Mouse (Mus musculus): ENCODE measurements around the gene Tiam1.
A peak's percentile ranks its signal among the peaks of the same experiment; 100 is the strongest.

The Tiam1 gene

DNA sequence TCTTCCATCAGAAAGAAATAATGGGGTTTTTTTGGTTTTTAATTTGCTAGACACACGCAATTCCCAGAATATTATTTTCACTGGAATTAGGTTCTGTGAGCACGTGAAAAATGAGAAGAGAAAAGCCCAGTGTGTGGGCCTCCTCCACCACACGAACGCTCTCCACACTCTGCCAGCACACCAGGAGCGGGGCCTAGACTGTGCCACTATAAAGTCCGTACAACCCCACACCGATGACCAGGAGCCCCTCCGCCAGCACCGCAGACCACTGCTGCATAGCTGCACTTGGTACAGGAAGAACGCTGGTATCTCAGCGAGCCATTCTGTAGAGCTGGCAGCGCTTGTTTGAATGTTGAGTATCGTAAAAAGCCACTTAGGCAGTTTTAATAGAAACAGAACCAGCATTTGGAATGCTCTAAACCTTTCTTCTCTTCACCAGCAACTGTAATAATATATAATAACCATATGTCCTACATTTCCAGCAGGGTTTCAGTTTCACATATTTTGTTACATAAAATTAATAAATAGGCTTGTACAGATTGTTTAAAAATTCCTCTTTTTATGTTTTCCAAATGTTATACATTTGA, 136.1 kb downstream of the Tiam1 start:
- no peak for DNase-seq (ENCODE audit: low spot score in 2 of 2)

DNA sequence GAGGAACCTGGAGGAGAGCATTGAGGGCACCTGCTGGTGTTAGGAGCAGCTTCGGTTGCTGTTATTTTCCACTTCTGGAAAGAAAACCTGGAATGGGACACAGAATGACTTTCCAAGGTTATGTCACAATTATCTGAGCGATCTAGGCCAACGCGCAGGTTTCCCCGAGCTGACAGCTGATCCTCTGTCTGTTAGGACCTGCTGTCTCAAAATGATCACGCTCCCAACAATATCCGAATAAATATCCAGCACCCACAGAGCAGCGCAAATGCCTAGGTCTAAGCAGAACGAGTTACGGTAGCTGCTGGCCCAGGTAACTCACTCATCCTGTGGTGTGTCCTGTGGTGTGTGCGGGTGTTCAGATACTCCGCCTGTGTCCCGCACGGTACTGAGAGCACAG, 140.0 kb downstream of the Tiam1 start:
- DNase-seq (ENCODE audit: low spot score in 2 of 2): no peak

DNA sequence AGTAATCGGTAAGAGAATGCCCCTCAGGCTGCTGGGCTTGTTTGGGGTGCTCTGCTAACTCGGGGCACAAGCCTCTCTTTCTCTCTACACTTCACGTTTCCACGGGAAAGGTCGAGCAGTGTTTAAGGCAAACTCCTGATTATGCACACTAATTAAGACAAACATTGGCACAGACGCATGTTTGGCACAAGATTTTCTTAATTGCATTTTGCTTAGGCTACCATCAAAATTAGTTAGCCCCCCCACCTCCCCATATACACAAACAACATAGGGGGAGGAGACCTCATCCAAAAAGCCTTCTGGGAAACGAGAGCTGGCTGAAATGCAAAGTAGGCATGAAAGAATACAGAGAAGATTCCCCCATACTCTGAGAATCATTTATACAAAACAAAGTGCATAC, 148.4 kb downstream of the Tiam1 start:
- no peak for DNase-seq (ENCODE audit: low spot score in 2 of 2)

DNA sequence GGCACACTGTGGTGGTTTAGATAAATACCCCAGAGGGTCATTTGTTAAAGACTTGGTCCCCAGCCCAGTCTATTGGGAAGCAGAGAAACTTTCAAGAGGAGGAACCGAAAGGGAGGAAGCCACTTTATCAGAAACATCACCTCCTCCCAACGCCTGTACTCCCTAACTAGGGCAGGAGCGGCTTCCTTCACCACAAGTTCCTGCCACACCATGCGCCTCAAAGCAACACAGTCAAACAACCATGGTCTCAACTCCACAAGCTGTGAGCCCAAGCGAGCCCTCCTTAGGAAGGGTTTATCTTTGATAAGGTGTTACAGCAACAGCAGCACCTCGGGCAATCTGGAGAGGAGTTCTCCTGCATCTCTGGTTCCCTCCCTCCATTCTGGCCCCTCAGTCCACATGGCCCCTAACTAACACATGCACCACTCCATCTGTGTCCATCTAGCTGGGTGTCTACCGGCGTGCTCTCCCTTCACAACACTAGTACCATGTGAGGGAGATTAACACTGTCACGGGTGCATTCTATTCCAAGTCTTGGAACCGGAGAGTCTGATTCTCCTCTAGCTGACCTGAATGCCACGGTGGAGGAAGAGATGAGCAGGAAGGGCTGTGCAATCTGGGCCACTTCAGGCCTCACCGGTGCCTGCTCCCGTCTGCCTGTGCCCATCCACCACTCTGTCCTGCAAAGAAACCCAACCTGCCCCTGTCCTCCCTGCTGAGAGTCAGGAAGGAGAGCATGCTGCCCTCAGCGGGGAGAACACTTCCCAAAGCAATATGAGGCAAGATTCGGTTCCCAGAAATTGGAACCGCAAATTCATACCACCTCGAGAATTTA, 149.4 kb downstream of the Tiam1 start:
- DNase-seq (ENCODE audit: low spot score in 2 of 2): no peak

- DNase-seq (ENCODE audit: low spot score in 2 of 2): no peak
Observed at GRCm38 (mm10) chr16:89993506-89993905, 150.1 kb downstream of the Tiam1 start.

DNA sequence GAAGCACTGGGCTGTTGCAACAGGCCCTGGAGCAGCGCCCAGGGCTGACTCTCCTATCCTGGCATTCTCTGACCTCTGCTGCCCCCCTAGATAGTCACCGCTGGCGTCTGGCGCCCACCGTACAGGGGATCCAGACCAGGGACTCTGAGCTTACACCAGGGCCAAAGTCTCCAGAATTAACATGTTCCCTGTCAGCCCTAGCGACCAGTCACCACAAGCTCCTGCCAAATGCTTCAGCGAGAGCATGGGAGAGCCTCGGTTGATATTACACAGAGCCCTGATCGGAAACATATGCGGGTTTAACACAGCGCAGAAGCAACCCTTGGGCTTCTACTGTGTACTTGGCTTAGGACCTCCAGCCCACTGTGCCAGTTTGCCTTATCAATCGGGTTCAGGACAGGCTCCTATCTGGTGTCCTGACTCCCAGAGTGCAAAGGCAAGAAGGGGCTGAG, 151.8 kb downstream of the Tiam1 start:
- peak; percentile 81 to 83 for DNase-seq (ENCODE audit: low spot score in 2 of 2)

DNA sequence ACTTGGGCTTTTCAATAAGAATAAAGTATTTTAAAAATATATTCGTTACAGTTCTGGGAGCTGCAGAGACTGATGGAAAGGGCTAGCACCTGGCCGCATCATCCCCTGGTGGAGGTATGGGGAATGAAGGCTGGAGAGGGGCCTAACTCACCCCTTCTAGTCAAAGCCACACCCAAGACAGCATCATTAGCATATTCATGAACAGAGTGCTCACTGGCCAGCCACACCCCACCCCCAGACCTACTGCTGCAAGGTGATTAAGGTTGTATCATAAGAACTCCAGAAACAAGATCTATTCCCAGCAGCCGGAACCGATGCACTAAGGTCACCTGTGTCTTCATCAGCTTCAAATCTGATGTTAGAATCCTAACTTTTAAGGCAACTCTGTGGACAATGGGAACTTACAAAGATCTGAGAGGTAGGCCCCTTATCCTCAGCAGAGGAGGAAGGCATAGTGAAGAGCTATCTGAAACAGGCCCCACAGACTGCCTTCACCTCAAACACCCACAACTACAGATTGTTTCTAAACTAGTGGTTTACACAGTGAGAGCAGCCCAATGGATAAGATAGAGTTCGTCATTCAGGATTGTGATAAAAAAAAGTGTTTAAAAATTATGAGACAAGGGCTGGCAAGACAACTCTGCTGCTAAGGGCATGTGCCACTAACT, 153.1 kb downstream of the Tiam1 start:
- no peak for DNase-seq (ENCODE audit: low spot score in 2 of 2)

- DNase-seq (ENCODE audit: low spot score in 2 of 2): peak in 1 of 2 experiments; percentile 15
Observed at GRCm38 (mm10) chr16:89989816-89990215, 153.8 kb downstream of the Tiam1 start.

DNA sequence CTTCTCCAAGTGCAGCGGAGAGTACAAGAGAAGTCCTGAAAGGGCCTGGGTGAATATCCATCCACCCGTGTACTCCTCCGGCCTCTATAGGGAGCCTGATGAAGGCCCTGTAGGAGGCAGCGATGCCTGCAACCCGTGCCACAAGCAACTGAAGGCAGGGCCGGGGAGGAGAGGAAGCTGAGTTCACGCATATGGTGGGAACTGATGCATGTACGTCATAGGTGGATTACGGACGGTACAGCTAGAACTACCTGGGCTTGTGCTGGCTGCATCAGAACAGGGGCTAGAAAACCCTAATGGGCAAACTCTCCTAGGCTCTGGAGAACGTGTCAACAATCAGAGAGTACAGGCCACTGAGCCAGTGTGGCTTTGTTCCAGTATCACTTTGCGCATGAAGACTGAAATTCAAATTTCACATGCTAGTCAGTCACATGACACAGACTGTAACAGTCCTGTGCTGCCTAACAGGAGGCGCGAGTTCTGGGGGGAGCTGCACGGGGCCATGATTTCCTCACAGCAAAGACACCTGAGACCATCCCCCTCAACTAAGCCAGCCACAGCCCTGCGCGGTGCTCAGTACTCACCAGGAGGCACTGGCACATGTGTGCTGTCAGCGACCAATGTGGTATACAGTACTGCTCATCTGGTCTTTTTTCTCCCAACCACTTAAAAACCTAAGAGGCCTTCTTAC, 156.8 kb downstream of the Tiam1 start:
- no peak for DNase-seq (ENCODE audit: low spot score in 2 of 2)

DNA sequence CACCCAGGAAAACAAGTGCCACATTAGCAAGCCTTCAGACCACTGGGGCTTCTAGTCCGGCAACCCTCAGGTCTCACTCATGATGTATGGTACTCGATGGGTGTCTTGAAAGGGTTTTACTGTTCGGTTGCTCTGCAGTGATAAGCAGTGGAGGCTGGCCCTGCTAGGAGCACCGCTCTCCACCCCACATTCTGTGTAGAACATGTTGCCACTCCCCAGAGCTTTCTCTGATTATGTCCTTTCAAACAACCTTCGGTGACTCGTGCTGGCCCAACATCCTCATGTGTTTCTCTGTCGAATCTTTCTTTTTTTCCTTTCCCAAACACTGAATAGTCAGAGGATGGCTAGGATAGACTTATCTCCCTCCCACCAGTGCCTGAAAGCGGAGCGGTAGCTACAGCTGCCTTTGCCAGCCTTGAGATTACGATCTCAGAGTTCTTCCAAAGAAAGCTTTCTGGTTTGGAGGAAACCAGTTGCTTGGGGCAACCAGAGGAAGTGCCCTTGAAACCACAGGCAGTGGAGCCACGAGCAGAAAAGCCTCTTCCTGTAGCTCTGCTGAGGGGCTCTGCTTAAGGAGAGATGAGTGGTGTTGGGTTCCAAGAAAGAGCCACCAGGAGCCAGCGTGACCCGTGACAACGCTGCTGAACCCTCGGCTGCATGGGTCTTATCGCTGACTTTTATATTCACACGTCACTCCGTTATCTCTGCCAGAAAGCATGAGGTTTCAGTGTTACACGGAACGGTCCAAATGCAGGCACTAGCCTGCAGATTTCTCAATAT, 157.7 kb downstream of the Tiam1 start:
- DNase-seq (ENCODE audit: low spot score in 2 of 2): peak in 1 of 2 experiments; percentile 19

- peak; percentile 46 to 53 for DNase-seq (ENCODE audit: low spot score in 2 of 2)
Observed at GRCm38 (mm10) chr16:89980075-89980744, 163.4 kb downstream of the Tiam1 start.

GRCm38 (mm10) chr16:89975441-89975840, 168.1 kb downstream of the Tiam1 start:
- no peak for DNase-seq (ENCODE audit: low spot score in 2 of 2)

- DNase-seq (ENCODE audit: low spot score in 2 of 2): no peak
Observed at GRCm38 (mm10) chr16:89973814-89974712, 169.5 kb downstream of the Tiam1 start.

GRCm38 (mm10) chr16:89972854-89973487, 170.6 kb downstream of the Tiam1 start:
- no peak for DNase-seq (ENCODE audit: low spot score in 2 of 2)

DNA sequence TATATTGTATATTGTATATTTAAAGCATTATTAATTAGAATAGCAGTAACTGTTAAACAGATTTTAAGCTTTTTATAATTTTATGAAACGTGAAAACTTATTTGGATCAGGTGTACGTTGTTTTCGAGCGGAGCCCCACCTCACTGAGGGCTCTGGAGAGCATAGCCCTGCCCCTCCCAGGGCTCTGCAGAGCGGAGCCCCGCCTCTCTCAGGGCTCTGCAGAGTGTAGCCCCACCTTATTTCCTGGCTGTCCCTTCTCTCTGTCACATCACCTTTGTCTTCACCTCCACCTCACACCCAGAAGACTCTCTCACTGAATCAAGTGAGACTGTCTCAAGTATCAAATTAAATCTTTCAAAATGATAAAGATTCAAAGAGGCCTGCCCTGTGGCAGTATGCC, 171.6 kb downstream of the Tiam1 start:
- no peak for DNase-seq (ENCODE audit: low spot score in 2 of 2)

DNA sequence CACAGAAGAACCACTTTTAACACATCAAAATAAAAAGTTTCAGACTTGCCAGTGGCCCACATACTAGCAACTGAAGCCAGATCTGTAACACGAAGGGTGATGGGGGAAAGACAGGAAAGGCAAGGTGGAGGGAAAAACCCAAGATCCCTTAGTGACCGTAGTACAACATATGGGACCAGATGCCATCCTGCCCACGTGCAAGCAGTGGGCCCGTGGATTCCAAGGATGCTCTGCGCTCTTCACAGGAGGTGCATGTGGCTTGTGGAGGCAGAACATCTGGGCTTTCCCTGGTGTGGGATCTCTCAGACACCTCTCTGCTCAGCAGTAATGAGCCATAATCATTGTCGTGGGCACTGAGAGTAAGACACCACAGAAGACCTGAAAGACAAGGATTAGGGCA, 175.5 kb downstream of the Tiam1 start:
- DNase-seq (ENCODE audit: low spot score in 2 of 2): no peak

- no peak for DNase-seq (ENCODE audit: low spot score in 2 of 2)
Observed at GRCm38 (mm10) chr16:89962876-89963275, 180.7 kb downstream of the Tiam1 start.

- no peak for DNase-seq (ENCODE audit: low spot score in 2 of 2)
Observed at GRCm38 (mm10) chr16:89960904-89961303, 182.7 kb downstream of the Tiam1 start.

DNA sequence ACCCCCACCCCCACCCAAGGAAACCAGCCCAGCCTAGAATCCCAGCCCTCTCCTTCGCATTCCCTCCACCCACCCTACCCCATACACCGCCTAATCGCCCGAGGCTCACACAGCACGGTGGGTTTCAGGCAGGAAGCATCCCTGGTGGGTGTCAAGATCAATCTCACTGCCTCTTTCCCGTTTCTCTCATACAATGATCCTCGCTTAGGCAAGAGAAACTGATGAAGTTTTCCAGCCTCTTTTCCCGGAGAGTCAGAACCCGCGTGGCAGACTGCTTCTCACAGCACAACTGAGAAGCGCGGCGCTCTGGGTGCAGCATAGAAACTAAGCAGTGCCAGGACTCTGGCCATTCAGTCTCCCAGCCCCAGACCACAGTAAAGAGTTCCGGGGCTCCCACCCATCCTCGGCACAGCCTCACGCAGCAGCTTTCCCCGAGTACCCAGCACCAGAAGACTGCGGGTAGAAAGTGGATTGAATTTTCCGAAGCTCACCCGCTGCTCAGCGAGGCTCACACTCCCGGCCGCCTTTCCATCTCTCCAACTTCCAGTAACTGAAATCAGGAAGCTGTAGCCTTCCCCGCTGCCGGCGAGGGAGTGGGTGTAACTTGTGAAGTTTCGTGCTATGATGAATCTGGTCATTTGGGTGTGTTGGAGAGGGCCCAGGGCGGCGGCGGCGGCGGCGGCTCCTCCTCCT, 183.2 kb downstream of the Tiam1 start:
- peak; percentile 38 to 55 for DNase-seq (ENCODE audit: low spot score in 2 of 2)

All from heart, adult 9 months (tissue).